Mouse (Mus musculus) spleen, postnatal 0 days (tissue): ENCODE data around the gene Klhl23. TPM values are rescaled to one million over a fixed set of nuclear protein-coding genes. Genes with fewer than 3 reads are reported as not detected.

Experiments used
- polyA plus RNA-seq: library from polyadenylated mRNA; unstranded; fragments of >200 nt; fragmentation: Nextera tagmentation; extraction: Ambion mirVana; gene quantifications from 2 replicates; pipeline ENCODE4 v1.2.1, GENCODE M21; 2015

The Klhl23 gene
- polyA plus RNA-seq, result 19.9 and 22.6 TPM in 2 replicates

GRCm38 (mm10) chr2:69821711-69822110 lies at the start of gene Klhl23:
Gene Klhl23 (plus strand): TSS chr2:69821944.

GRCm38 (mm10) chr2:69789429-69790069 lies 32.2 kb upstream of the Klhl23 start, which contains the start of the genes Ccdc173 and Phospho2:
Gene Ccdc173 (minus strand): TSS chr2:69789575.
Gene Phospho2 (plus strand): TSS chr2:69789623.

GRCm38 (mm10) chr2:69861485-69862091 lies 39.8 kb downstream of the Klhl23 start, which contains the start of gene Ssb:
Gene Ssb (plus strand): TSS chr2:69861562.

GRCm38 (mm10) chr2:69885451-69886305 lies 63.9 kb downstream of the Klhl23 start, which contains the start of gene Mettl5:
Gene Mettl5 (minus strand): TSS chr2:69885615.

Other genes with a start within 250 kb of the Klhl23 start
- 0.25 and 0.28 TPM in 2 replicates for gene Lrp2, start 235.9 kb upstream of the Klhl23 start, polyA plus RNA-seq
- gene Bbs5, start 174.8 kb upstream of the Klhl23 start, polyA plus RNA-seq, result 5.7 and 6.1 TPM in 2 replicates
- 0.19 and 0.21 TPM in 2 replicates for gene Klhl41, start 151.8 kb upstream of the Klhl23 start, polyA plus RNA-seq
- gene Fastkd1, start 108.4 kb upstream of the Klhl23 start, polyA plus RNA-seq, result 3.8 and 5.2 TPM in 2 replicates
- 120 and 121 TPM in 2 replicates for gene Ppig, start 99.4 kb upstream of the Klhl23 start, polyA plus RNA-seq
- gene Ccdc173, start 32.4 kb upstream of the Klhl23 start, polyA plus RNA-seq, result 0.94 and 1.0 TPM in 2 replicates
- 17.3 and 18.7 TPM in 2 replicates for gene Phospho2, start 32.3 kb upstream of the Klhl23 start, polyA plus RNA-seq
- 253 and 259 TPM in 2 replicates for gene Ssb, start 39.6 kb downstream of the Klhl23 start, polyA plus RNA-seq
- gene Mettl5, start 63.7 kb downstream of the Klhl23 start, polyA plus RNA-seq, result 43.7 and 43.9 TPM in 2 replicates
- 8.8 and 9.7 TPM in 2 replicates for gene Ubr3, start 75.3 kb downstream of the Klhl23 start, polyA plus RNA-seq
- gene Myo3b, start 217.2 kb downstream of the Klhl23 start, polyA plus RNA-seq, result not detected in 2 replicates